Mouse (Mus musculus) intestine, embryonic 14.5 days (tissue): ENCODE measurements around the gene Zfp780b. TPM values are rescaled to one million over a fixed set of nuclear protein-coding genes. Genes with fewer than 3 reads are reported as not detected.
A peak's percentile ranks its signal among the peaks of the same experiment; 100 is the strongest.
"Not testable (repeated sequence)": the region's sequence is repeated elsewhere in the genome, so short reads cannot be mapped to it uniquely, and the experiment has no call there.

ENCODE experiments used
- ATAC-seq: fragments of 200-750 bp; cut with Nextera tagmentation; replicated peaks from 2 replicates; pipeline ENCODE4 v1.8.0; 2017; ENCODE audit warnings: low read depth, moderate number of reproducible peaks, moderate TSS enrichment, moderate library complexity; ENCODE audit not compliant: low FRiP score, low TSS enrichment
- DNase-seq: peaks from one replicate; pipeline ENCODE4 v3.0.0-alpha.2; 2018; ENCODE audit warnings: low spot score
- H3K27ac ChIP-seq: fragments of 300-500 bp; sonication (generic); 2 replicates; pipeline ENCODE4 v1.5.1; 2014; ENCODE audit warnings: low read depth, mild to moderate bottlenecking, control low read depth
- H3K27me3 ChIP-seq: fragments of 300-500 bp; sonication (generic); replicated peaks from 2 replicates; pipeline ENCODE4 v1.6.1; 2014; ENCODE audit warnings: low read length, control low read depth; ENCODE audit not compliant: control insufficient read depth, insufficient read depth
- H3K36me3 ChIP-seq: fragments of 300-500 bp; sonication (generic); 2 replicates; pipeline ENCODE4 v1.6.1; 2014; ENCODE audit warnings: low read length, control low read depth; ENCODE audit not compliant: control insufficient read depth, insufficient read depth
- H3K4me1 ChIP-seq: fragments of 300-500 bp; sonication (generic); replicated peaks from 2 replicates; pipeline ENCODE4 v1.6.1; 2014; ENCODE audit warnings: low read length, control low read depth, mixed read lengths; ENCODE audit not compliant: control insufficient read depth, insufficient read depth
- H3K4me2 ChIP-seq: fragments of 300-500 bp; sonication (generic); 2 replicates; pipeline ENCODE4 v1.6.1; 2014; ENCODE audit warnings: low read length
- H3K4me3 ChIP-seq: fragments of 300-500 bp; sonication (generic); 2 replicates; pipeline ENCODE4 v1.5.1; 2014; ENCODE audit warnings: low read depth, low read length, control low read depth, mixed read lengths
- H3K9ac ChIP-seq: fragments of 300-500 bp; sonication (generic); 2 replicates; pipeline ENCODE4 v1.6.1; 2014; ENCODE audit warnings: mild to moderate bottlenecking, low read length
- H3K9me3 ChIP-seq: fragments of 300-500 bp; sonication (generic); 2 replicates; pipeline ENCODE4 v1.6.1; 2016; ENCODE audit warnings: low read length, control low read depth; ENCODE audit not compliant: control insufficient read depth
- whole genome bisulfite sequencing: fragments of 180-500 bp; shearing (Covaris S2); extraction: QIAGEN DNeasy Blood & Tissue Kit; methylation state at CpG from one replicate; pipeline ENCODE4 v1.1.7; 2014; 5-methylcytosine and 5-hydroxymethylcytosine counted together
- polyA plus RNA-seq: library from polyadenylated mRNA; unstranded; fragments of >200 nt; fragmentation: Nextera tagmentation; extraction: Ambion mirVana; gene quantifications from 2 replicates; pipeline ENCODE4 v1.2.1, GENCODE M21; 2014

Zfp780b gene
- 16.8 and 18.7 TPM in 2 replicates for polyA plus RNA-seq

DNA sequence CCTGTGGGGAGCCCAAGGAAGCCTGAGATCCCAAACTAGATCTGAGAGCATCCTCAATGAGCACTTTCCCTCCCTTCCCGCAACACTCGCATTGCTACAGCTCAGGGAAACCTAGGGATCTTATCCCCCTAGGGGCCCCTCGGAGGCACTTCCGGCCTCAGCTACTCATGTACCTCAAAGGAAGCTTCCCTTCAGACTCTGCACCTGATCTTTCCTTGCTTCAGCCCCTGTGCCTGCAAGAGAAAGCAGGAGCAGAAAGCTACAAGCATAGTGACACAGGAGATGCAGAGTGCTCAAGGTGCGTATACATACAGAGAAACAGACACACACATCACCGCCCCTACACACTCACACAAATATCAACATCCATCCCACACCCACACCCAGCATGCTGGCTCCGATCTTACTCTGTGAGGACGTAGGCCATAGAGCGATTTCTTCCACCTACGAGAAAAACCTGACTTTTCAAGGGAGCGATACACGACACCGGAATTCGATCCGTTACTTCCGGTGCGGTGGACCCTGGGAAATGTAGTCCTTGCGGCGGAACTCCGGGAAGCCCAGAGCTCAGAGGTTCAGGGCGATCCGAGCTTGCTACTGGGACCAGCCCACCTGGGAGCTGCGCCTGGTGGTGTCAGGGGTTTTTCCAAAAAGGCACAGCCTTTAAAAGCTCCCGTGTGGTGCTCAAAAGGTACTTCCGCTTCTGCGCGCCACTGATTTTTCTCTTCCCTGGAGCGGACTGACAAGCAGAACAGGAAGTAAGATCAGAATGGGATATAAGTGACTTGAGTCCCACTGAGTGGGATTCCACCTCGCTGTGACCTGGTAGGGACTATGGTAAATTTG, at the start of gene Zfp780b:
Gene Zfp780b, minus strand, starts transcription at position 489 of the 846 bp plus-strand sequence.
- peak within 1 kb of the TSS; percentile 79 for H3K4me2 ChIP-seq
- peaks cover 19% of the 10 kb centered on the region for H3K9me3 ChIP-seq
- H3K9ac ChIP-seq = peak within 1 kb of the TSS; percentile 65
- H3K4me3 ChIP-seq = peak within 1 kb of the TSS; percentile 65
- ATAC-seq = peak; percentile 89
- 0 out of 2 replicates have a peak, but pooled peaks cover 5% of the 10 kb centered on the region for H3K4me1 ChIP-seq
- H3K27me3 ChIP-seq = no peaks in the 10 kb centered on the region
- H3K36me3 ChIP-seq = no peaks in the 10 kb centered on the region
- peak; percentile 94 for DNase-seq
- WGBS = under 1% methylated on average over 29 of the region's 29 CpGs
- H3K27ac ChIP-seq = peak within 1 kb of the TSS; percentile 86

GRCm38 (mm10) chr7:28014445-28014810, 35.5 kb upstream of the Zfp780b start:
- DNase-seq (no peak), ATAC-seq (peak; percentile 41; the same call in 1 of the 2 replicates)
- Histone ChIP-seq H3K27me3 (no peaks in the 10 kb centered on the region), H3K36me3 (peaks cover 10% of the 10 kb centered on the region; the same call in 1 of the 2 replicates), H3K4me3 (peak overlapping the region; percentile 78), H3K4me1 (peaks cover 5% of the 10 kb centered on the region), H3K9ac (peak overlapping the region; percentile 80), H3K9me3 (no peaks in the 10 kb centered on the region), H3K4me2 (peak overlapping the region; percentile 77), H3K27ac (0 out of 2 replicates have a peak overlapping the region, but pooled peaks have one; percentile 9)
- 24% methylated on average over 7 of the region's 7 CpGs for WGBS

DNA sequence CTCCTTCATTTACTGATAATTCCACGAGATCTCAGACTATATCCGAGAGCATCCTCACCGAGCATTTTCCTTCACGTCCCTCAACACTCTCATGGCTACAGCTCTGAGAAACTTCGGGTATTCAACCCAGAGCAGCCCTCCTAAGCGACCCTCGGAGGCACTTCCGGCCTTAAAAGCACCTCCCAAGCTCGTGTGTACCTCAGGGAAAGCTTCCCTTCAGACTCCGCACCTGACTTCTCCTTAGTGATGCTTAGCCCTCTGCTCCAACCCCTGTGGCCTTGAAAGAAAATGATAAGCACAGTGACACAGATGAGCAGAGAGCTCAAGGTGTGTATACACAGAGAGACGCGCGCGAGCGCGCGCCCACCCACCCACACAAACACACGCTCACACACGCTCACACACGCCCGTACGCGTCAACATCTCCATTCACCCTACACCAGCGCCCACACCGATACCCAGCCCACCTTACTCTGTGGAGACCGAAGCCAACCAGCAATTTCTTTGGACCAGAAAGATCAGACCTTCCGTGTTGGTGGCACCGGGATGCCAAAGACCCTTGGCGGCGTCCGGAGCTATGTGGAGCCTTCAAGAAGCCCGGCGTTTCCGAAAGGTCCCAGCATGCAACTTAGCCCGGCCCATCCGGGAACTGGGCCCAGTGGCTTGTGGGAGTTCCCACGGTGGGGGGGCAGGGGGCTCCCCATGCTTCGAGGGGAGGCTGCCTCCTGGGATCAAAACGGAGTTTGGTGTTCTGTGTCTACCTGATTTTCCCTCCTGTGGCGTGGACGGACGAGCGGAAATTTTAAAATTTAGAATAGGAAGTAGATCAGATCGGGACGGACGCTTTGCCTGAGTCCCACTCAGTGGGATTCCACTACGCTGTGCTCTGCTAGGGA, 34.8 kb upstream of the Zfp780b start, which contains the start of gene Zfp850:
Gene Zfp850, minus strand, starts transcription at position 567 of the 896 bp plus-strand sequence.
- ATAC-seq (peak; percentile 93), DNase-seq (peak; percentile 92)
- H3K4me1 ChIP-seq = peaks cover 5% of the 10 kb centered on the region
- H3K4me3 ChIP-seq = peak within 1 kb of the TSS; percentile 78
- peaks cover 10% of the 10 kb centered on the region for H3K36me3 ChIP-seq
- no peaks in the 10 kb centered on the region for H3K9me3 ChIP-seq
- no peaks in the 10 kb centered on the region for H3K27me3 ChIP-seq
- under 1% methylated on average over 47 of the region's 47 CpGs for WGBS
- H3K4me2 ChIP-seq = peak within 1 kb of the TSS; percentile 77
- H3K27ac ChIP-seq = 0 out of 2 replicates have a peak within 1 kb of the TSS, but pooled peaks have one; percentile 9
- H3K9ac ChIP-seq = peak within 1 kb of the TSS; percentile 80

- peaks cover 5% of the 10 kb centered on the region for H3K4me1 ChIP-seq
- no peak for DNase-seq
- WGBS = 98% methylated on average over 3 of the region's 3 CpGs
- no peaks in the 10 kb centered on the region for H3K27me3 ChIP-seq
- H3K4me2 ChIP-seq = no peak overlapping the region
- H3K9ac ChIP-seq = no peak overlapping the region
- no peak overlapping the region for H3K27ac ChIP-seq
- no peak for ATAC-seq
- H3K4me3 ChIP-seq = no peak overlapping the region
- no peaks in the 10 kb centered on the region for H3K9me3 ChIP-seq
- peaks cover 26% of the 10 kb centered on the region for H3K36me3 ChIP-seq
These were observed 31.3 kb upstream of the Zfp780b start for GRCm38 (mm10) chr7:28010271-28010670.

DNA sequence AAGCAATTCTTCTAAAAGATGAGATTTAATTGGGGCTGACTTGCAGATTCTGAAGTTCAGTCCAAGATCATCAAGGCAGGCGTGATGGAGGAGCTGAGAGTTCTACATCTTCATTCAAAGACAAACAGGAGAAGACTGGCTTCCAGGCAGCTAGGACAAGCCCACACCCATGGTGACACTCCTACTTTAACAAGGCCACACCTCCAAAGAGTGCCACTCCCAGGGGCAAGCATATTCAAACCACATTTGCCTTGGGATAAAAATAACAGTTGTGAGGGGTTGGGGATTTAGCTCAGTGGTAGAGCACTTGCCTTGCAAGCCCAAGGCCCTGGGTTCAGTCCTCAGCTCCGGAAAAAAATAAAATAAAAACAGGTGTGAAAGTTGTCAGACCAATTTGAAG, 3.2 kb upstream of the Zfp780b start:
- WGBS = 71% methylated on average over 2 of the region's 2 CpGs
- H3K27ac ChIP-seq = no peak overlapping the region
- DNase-seq = no peak

DNA sequence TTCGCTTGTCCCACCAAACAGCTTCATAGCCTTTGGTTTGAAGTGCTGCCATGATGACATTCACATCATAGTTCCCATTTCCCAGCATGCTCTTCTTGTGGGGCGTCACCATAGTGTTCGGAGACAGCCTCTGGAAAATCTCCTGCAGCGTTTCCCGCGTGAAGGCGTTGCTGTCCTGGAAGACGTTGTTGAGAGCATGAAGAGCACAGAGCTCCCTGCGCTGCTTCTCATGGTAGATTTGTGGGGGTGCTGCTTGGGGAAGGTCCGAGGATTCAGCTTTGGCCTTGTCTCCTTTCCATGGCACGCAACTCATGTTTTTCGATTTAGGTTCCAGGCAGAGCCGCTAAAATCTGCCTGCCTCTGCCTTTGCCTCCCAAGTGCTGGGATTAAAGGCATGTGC, 29.5 kb downstream of the Zfp780b start:
- not testable (repeated sequence) for H3K4me1 ChIP-seq, H3K36me3 ChIP-seq, H3K9me3 ChIP-seq, H3K4me3 ChIP-seq, ATAC-seq, H3K27me3 ChIP-seq, H3K4me2 ChIP-seq, DNase-seq, H3K27ac ChIP-seq, H3K9ac ChIP-seq
- WGBS = 92% methylated on average over 13 of the region's 13 CpGs

More for the DNA sequence above, 3.2 kb upstream of the Zfp780b start:
- H3K4me2 ChIP-seq = no peak overlapping the region
- H3K4me3 ChIP-seq = no peak overlapping the region
- H3K4me1 ChIP-seq = 0 out of 2 replicates have a peak, but pooled peaks cover 5% of the 10 kb centered on the region
- H3K36me3 ChIP-seq = no peaks in the 10 kb centered on the region
- no peaks in the 10 kb centered on the region for H3K27me3 ChIP-seq
- ATAC-seq = no peak
- H3K9me3 ChIP-seq = peaks cover 45% of the 10 kb centered on the region
- no peak overlapping the region for H3K9ac ChIP-seq

DNA sequence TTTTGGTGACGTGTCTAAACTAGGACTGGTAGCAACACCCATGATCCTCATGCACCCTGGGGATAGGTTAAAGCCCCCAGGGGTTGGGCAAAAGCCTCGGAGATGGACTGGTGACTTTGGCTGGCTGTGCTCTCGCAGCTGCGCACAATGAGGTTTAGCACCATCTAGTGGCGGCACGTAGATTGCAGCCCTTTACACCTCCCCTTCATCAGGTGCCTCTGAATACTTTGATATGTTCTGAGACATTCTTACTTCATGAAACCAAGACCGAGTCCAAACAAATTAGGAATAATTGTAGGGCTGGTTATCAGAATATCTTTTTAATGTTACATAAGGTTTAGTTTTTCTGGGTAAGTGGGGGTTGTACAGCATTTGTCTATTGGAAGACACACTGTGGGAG, 37.1 kb downstream of the Zfp780b start:
- ATAC-seq, H3K9ac ChIP-seq, DNase-seq: not testable (repeated sequence)

DNA sequence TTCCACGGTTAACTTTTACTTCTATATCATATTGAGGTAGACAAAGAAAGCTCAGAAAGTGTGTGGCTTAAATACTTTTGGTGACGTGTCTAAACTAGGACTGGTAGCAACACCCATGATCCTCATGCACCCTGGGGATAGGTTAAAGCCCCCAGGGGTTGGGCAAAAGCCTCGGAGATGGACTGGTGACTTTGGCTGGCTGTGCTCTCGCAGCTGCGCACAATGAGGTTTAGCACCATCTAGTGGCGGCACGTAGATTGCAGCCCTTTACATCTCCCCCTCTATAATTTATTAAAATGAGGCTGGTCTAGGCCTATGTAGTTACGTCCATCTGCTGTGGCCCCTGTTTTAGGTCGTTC, 45.2 kb downstream of the Zfp780b start:
- Histone ChIP-seq H3K4me2 (peak overlapping the region; percentile 48), H3K9ac (peak overlapping the region; percentile 42), H3K4me3 (peak overlapping the region; percentile 24)
- 25% methylated on average over 1 of the region's 9 CpGs for WGBS
- H3K9me3 ChIP-seq, H3K36me3 ChIP-seq, DNase-seq, H3K27me3 ChIP-seq, ATAC-seq, H3K4me1 ChIP-seq, H3K27ac ChIP-seq: not testable (repeated sequence)

More for the DNA sequence above, 37.1 kb downstream of the Zfp780b start:
- not testable (repeated sequence) for H3K36me3 ChIP-seq, H3K27ac ChIP-seq, H3K4me3 ChIP-seq, H3K9me3 ChIP-seq, H3K4me1 ChIP-seq, H3K27me3 ChIP-seq, H3K4me2 ChIP-seq
- WGBS = 64% methylated on average over 4 of the region's 7 CpGs
